Mouse (Mus musculus) liver (tissue): Measurements from ENCODE around the gene Lin54.

Source experiments
- DNase-seq: peaks from one replicate; pipeline ENCODE4 v3.0.0-alpha.2; 2020; ENCODE audit warnings: mixed read lengths

Lin54 gene

DNA sequence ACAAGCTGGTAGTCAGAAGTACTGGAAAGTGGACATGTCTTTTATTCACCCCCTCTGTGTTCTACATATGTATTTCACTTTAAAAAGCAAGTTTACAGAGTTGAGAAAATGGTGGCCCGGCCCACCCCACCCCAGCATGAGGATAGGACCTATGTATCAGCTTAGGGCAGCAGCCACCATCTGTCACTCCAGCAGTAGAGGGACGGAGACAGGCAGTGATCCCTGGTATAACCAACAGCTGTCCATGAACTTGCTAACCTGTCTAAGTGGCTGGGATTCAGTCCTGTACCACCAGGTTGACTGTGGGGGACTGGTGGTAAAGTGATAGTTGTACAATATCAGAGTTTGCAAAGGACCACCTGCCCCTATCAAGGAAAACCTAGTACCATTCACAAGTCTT, 82.4 kb downstream of the Lin54 start:
- no peak for DNase-seq

GRCm38 (mm10) chr5:100415761-100416590, 84.5 kb downstream of the Lin54 start, which contains the start of gene Sec31a:
Sec31a (minus strand) TSS chr5:100416234.
- DNase-seq: peak; percentile 98

GRCm38 (mm10) chr5:100414474-100415196, 85.8 kb downstream of the Lin54 start:
- no peak for DNase-seq

GRCm38 (mm10) chr5:100412886-100413285, 87.6 kb downstream of the Lin54 start:
- no peak for DNase-seq

DNA sequence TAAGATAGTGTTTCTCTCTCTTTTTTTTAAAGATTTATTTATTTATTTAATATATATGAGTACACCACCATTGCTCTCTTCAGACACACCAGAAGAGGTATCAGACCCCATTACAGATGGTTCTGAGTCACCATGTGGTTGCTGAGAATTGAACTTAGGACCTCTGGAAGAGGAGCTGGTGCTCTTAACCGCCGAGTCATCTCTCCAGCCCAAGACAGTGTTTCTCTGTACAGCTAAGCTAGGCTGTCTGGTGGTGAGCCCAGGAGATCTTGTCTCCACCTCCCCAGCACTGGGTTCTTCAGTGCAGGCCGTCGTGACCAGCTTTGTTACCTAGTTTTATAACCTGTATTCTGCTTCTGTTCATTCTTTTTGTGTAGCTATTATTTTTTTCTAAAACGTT, 90.2 kb downstream of the Lin54 start:
- DNase-seq: no peak

GRCm38 (mm10) chr5:100408485-100408884, 92.0 kb downstream of the Lin54 start:
- DNase-seq: no peak

- DNase-seq: no peak
These were observed 103.7 kb downstream of the Lin54 start for GRCm38 (mm10) chr5:100396753-100397152.

- DNase-seq: no peak
These were observed 106.8 kb downstream of the Lin54 start for GRCm38 (mm10) chr5:100393681-100394080.

GRCm38 (mm10) chr5:100392436-100392955, 107.9 kb downstream of the Lin54 start:
- no peak for DNase-seq
